Mouse (Mus musculus): Measurements from ENCODE around the gene Mbnl2. TPM values are rescaled to one million over a fixed set of nuclear protein-coding genes. Genes with fewer than 3 reads are reported as not detected.

Gene Mbnl2
- total and polyA plus RNA-seq, 3 experiments: 5.6 to 8.6 TPM; not detected in 1

- Histone ChIP-seq H3K27me3 (ENCODE audit: control insufficient read depth in 1 of 2, insufficient read depth in 2 of 2, low read length in 2 of 2) (no peaks in the 10 kb centered on the region), H3K79me2 (ENCODE audit: control insufficient read depth, insufficient read depth, low read length, poor library complexity) (no peaks in the 10 kb centered on the region), H3K9me3 (replicated peaks; ENCODE audit: insufficient read depth, low read length) (no peaks in the 10 kb centered on the region), H3K27ac (ENCODE audit: control insufficient read depth, low read depth, low read length) (no peak overlapping the region), H3K9ac (ENCODE audit: control insufficient read depth, low read depth, low read length, poor library complexity, severe bottlenecking) (no peak overlapping the region), H3K4me3 (ENCODE audit: control insufficient read depth in 1 of 2, insufficient read depth in 1 of 2, low read depth in 2 of 2, low read length in 2 of 2) (no peak overlapping the region), H3K36me3 (ENCODE audit: control insufficient read depth in 1 of 2, insufficient read depth in 2 of 2, low read length in 2 of 2) (no peaks in the 10 kb centered on the region), H3K4me1 (ENCODE audit: control insufficient read depth in 1 of 2, insufficient read depth in 2 of 2, low read length in 2 of 2) (no peaks in the 10 kb centered on the region)
- TF ChIP-seq CHD1 (IDR thresholded peaks at IDR 0.05; ENCODE audit: low read depth, low read length): no peak
- TF ChIP-seq CTCF (IDR thresholded peaks at IDR 0.05 in 2 of 3, conservative IDR thresholded peaks at IDR 0.05 in 1 of 3; ENCODE audit: control insufficient read depth in 1 of 3, insufficient read depth in 1 of 3, low read depth in 2 of 3, low read length in 3 of 3, poor library complexity in 1 of 3, severe bottlenecking in 1 of 3): no peak
- no peak for TF ChIP-seq POLR2AphosphoS5 (IDR thresholded peaks at IDR 0.05; ENCODE audit: borderline replicate concordance, low read depth, low read length)
- no peak for TF ChIP-seq SMC3 (IDR thresholded peaks at IDR 0.05; ENCODE audit: low read depth, low read length)
- TF ChIP-seq HCFC1 (IDR thresholded peaks at IDR 0.05; ENCODE audit: low read depth, low read length): no peak
- TF ChIP-seq E2F4 (IDR thresholded peaks at IDR 0.05; ENCODE audit: borderline replicate concordance, low read depth, low read length): no peak
- TF ChIP-seq MAZ (IDR thresholded peaks at IDR 0.05; ENCODE audit: low read depth, low read length): no peak
- no peak for TF ChIP-seq ZMIZ1 (IDR thresholded peaks at IDR 0.05; ENCODE audit: low read depth, low read length)
- no peak for TF ChIP-seq EP300 (IDR thresholded peaks at IDR 0.05; ENCODE audit: low read depth in 1 of 2, low read length in 2 of 2)
- TF ChIP-seq TCF12 (IDR thresholded peaks at IDR 0.05; ENCODE audit: low read depth, low read length): no peak
- no peak for TF ChIP-seq NRF1 (IDR thresholded peaks at IDR 0.05; ENCODE audit: insufficient read depth, low read depth, low read length, poor library complexity, severe bottlenecking)
- TF ChIP-seq MYB (IDR thresholded peaks at IDR 0.05; ENCODE audit: low read depth, low read length): no peak
- no peak for TF ChIP-seq USF2 (IDR thresholded peaks at IDR 0.05; ENCODE audit: borderline replicate concordance in 1 of 2, insufficient read depth in 1 of 2, low read depth in 1 of 2, low read length in 2 of 2)
- TF ChIP-seq MXI1 (IDR thresholded peaks at IDR 0.05; ENCODE audit: low read depth, low read length): no peak
- no peak for TF ChIP-seq USF1 (IDR thresholded peaks at IDR 0.05; ENCODE audit: low read depth, low read length)
- no peak for TF ChIP-seq ZKSCAN1 (IDR thresholded peaks at IDR 0.05; ENCODE audit: low read depth, low read length)
- no peak for TF ChIP-seq RAD21 (IDR thresholded peaks at IDR 0.05; ENCODE audit: low read depth, low read length)
- TF ChIP-seq MAFK (IDR thresholded peaks at IDR 0.05; ENCODE audit: borderline replicate concordance, low read depth, low read length): no peak
- TF ChIP-seq KAT2A (conservative IDR thresholded peaks at IDR 0.05; ENCODE audit: low read depth, low read length): no peak
- DNase-seq (ENCODE audit: low read depth, low spot score): no peak
These were observed 79.1 kb downstream of the Mbnl2 start for GRCm38 (mm10) chr14:120354595-120354994.

- Histone ChIP-seq H3K36me3 (ENCODE audit: control insufficient read depth in 1 of 2, insufficient read depth in 2 of 2, low read length in 2 of 2) (no peaks in the 10 kb centered on the region), H3K79me2 (ENCODE audit: control insufficient read depth, insufficient read depth, low read length, poor library complexity) (no peaks in the 10 kb centered on the region), H3K9me3 (replicated peaks; ENCODE audit: insufficient read depth, low read length) (no peaks in the 10 kb centered on the region), H3K9ac (ENCODE audit: control insufficient read depth, low read depth, low read length, poor library complexity, severe bottlenecking) (no peak overlapping the region), H3K27ac (ENCODE audit: control insufficient read depth, low read depth, low read length) (no peak overlapping the region), H3K27me3 (ENCODE audit: control insufficient read depth in 1 of 2, insufficient read depth in 2 of 2, low read length in 2 of 2) (no peaks in the 10 kb centered on the region), H3K4me1 (ENCODE audit: control insufficient read depth in 1 of 2, insufficient read depth in 2 of 2, low read length in 2 of 2) (no peaks in the 10 kb centered on the region), H3K4me3 (ENCODE audit: control insufficient read depth in 1 of 2, insufficient read depth in 1 of 2, low read depth in 2 of 2, low read length in 2 of 2) (no peak overlapping the region)
- no peak for DNase-seq (ENCODE audit: low read depth, low spot score)
- TF ChIP-seq ZMIZ1 (IDR thresholded peaks at IDR 0.05; ENCODE audit: low read depth, low read length) (no peak), NELFE (IDR thresholded peaks at IDR 0.05; ENCODE audit: low read depth, low read length) (no peak), UBTF (IDR thresholded peaks at IDR 0.05; ENCODE audit: borderline replicate concordance, insufficient read depth, low read depth, low read length) (no peak), MAFK (IDR thresholded peaks at IDR 0.05; ENCODE audit: borderline replicate concordance, low read depth, low read length) (no peak), USF2 (IDR thresholded peaks at IDR 0.05; ENCODE audit: borderline replicate concordance in 1 of 2, insufficient read depth in 1 of 2, low read depth in 1 of 2, low read length in 2 of 2) (no peak), ELF1 (IDR thresholded peaks at IDR 0.05; ENCODE audit: low read depth, low read length) (no peak), SMC3 (IDR thresholded peaks at IDR 0.05; ENCODE audit: low read depth, low read length) (no peak), RCOR1 (IDR thresholded peaks at IDR 0.05; ENCODE audit: low read depth, low read length) (no peak), USF1 (IDR thresholded peaks at IDR 0.05; ENCODE audit: low read depth, low read length) (no peak), KAT2A (conservative IDR thresholded peaks at IDR 0.05; ENCODE audit: low read depth, low read length) (no peak)
These were observed 79.7 kb downstream of the Mbnl2 start for GRCm38 (mm10) chr14:120355040-120355741.

All from MEL (cell line).